Mouse (Mus musculus) CH12.LX (cell line): ENCODE data around the gene Tfpt. TPM values are rescaled to one million over a fixed set of nuclear protein-coding genes. Genes with fewer than 3 reads are reported as not detected.

Source experiments
- DNase-seq: peaks from one replicate; pipeline ENCODE4 v3.0.0-alpha.2; 2013; ENCODE audit errors: extremely low read depth
- H3K27ac ChIP-seq: 2 replicates; pipeline ENCODE4 v1.5.1; 2012; ENCODE audit warnings: low read depth, mild to moderate bottlenecking, control low read depth, moderate library complexity; ENCODE audit not compliant: insufficient read depth
- H3K27me3 ChIP-seq: replicated peaks from 2 replicates; pipeline ENCODE3; 2012; ENCODE audit warnings: inconsistent platforms
- H3K36me3 ChIP-seq, 2 experiments: replicated peaks in 1 of 2; 2 replicates each; pipeline versions ENCODE3 to v1.6.1; 2012; ENCODE audit warnings: inconsistent platforms in 1 of 2, low read length in 1 of 2, mild to moderate bottlenecking in 1 of 2, mixed read lengths in 1 of 2, moderate library complexity in 1 of 2; ENCODE audit not compliant: control insufficient read depth in 1 of 2, insufficient read depth in 1 of 2
- H3K4me1 ChIP-seq, 2 experiments: 2 replicates each; pipeline ENCODE4 v1.6.1; 2012; ENCODE audit warnings: inconsistent platforms in 1 of 2, moderate library complexity in 1 of 2; ENCODE audit not compliant: insufficient read depth in 2 of 2, control insufficient read depth in 1 of 2
- H3K4me2 ChIP-seq: 2 replicates; pipeline ENCODE4 v1.6.1; 2012; ENCODE audit warnings: low read depth, mild to moderate bottlenecking, control low read depth; ENCODE audit not compliant: poor library complexity, insufficient read depth, severe bottlenecking
- H3K4me3 ChIP-seq, 3 experiments: fragments of 150-350 bp in 1 of 3; sonication (generic) in 1 of 3; replicated peaks in 1 of 3; 2 replicates each; pipeline versions ENCODE3 to v1.5.1; 2011 to 2012; ENCODE audit warnings: low read depth in 2 of 3, low read length in 2 of 3, mild to moderate bottlenecking in 2 of 3, moderate library complexity in 2 of 3, control low read depth in 1 of 3, improper control_type of control experiment in 1 of 3, inconsistent platforms in 1 of 3, mixed read lengths in 1 of 3; ENCODE audit not compliant: poor library complexity in 1 of 3
- H3K79me2 ChIP-seq: replicated peaks from 2 replicates; pipeline ENCODE4 v1.6.1; 2012; ENCODE audit warnings: mild to moderate bottlenecking, moderate library complexity; ENCODE audit not compliant: control insufficient read depth, poor library complexity, insufficient read depth, severe bottlenecking; ENCODE audit errors: extremely low read depth
- H3K9ac ChIP-seq: 2 replicates; pipeline ENCODE4 v1.6.1; 2012; ENCODE audit warnings: low read depth, mild to moderate bottlenecking, control low read depth, moderate library complexity; ENCODE audit not compliant: insufficient read depth
- H3K9me3 ChIP-seq: replicated peaks from 2 replicates; pipeline ENCODE3; 2012; ENCODE audit warnings: low read length, inconsistent platforms, mixed read lengths
- BHLHE40 ChIP-seq: IDR thresholded peaks from 2 replicates; pipeline ENCODE4 v1.6.1; 2011; ENCODE audit warnings: mild to moderate bottlenecking, low read depth, low read length, improper control_type of control experiment
- CTCF ChIP-seq, 2 experiments: IDR thresholded peaks in 1 of 2; conservative IDR thresholded peaks in 1 of 2; 2 replicates each; pipeline ENCODE4 v1.5.1; 2011 to 2012; ENCODE audit warnings: low read depth in 2 of 2, low read length in 2 of 2, improper control_type of control experiment in 1 of 2, inconsistent platforms in 1 of 2, mild to moderate bottlenecking in 1 of 2, moderate library complexity in 1 of 2
- E2F4 ChIP-seq: IDR thresholded peaks from 2 replicates; pipeline ENCODE4 v1.6.1; 2011; ENCODE audit warnings: low read depth, low read length, improper control_type of control experiment; ENCODE audit not compliant: insufficient replicate concordance
- EP300 ChIP-seq: IDR thresholded peaks from 2 replicates; pipeline ENCODE4 v1.6.1; 2011; ENCODE audit warnings: low read length, improper control_type of control experiment
- JUN ChIP-seq: IDR thresholded peaks from 2 replicates; pipeline ENCODE4 v1.6.1; 2011; ENCODE audit warnings: low read depth, mild to moderate bottlenecking, low read length, improper control_type of control experiment, moderate library complexity; ENCODE audit not compliant: insufficient read depth
- JUND ChIP-seq: conservative IDR thresholded peaks from 2 replicates; pipeline ENCODE4 v1.6.1; 2011; ENCODE audit warnings: low read depth, low read length, improper control_type of control experiment
- KAT2A ChIP-seq: IDR thresholded peaks from 2 replicates; pipeline ENCODE4 v1.6.1; 2012; ENCODE audit warnings: low read length, improper control_type of control experiment, inconsistent platforms; ENCODE audit not compliant: insufficient replicate concordance
- MAX ChIP-seq: IDR thresholded peaks from 2 replicates; pipeline ENCODE4 v1.6.1; 2011; ENCODE audit warnings: low read length, improper control_type of control experiment
- MXI1 ChIP-seq: IDR thresholded peaks from 2 replicates; pipeline ENCODE4 v1.6.1; 2011; ENCODE audit warnings: mild to moderate bottlenecking, low read depth, low read length, improper control_type of control experiment
- NELFE ChIP-seq: IDR thresholded peaks from 2 replicates; pipeline ENCODE4 v1.6.1; 2011; ENCODE audit warnings: low read depth, low read length, improper control_type of control experiment
- POLR2A ChIP-seq: IDR thresholded peaks from 2 replicates; pipeline ENCODE4 v1.6.1; 2011; ENCODE audit warnings: low read depth, mild to moderate bottlenecking, improper control_type of control experiment, low read length
- POLR2AphosphoS2 ChIP-seq: IDR thresholded peaks from 2 replicates; pipeline ENCODE4 v1.6.1; 2011; ENCODE audit warnings: low read depth, low read length, improper control_type of control experiment
- SMC3 ChIP-seq: IDR thresholded peaks from 2 replicates; pipeline ENCODE4 v1.6.1; 2011; ENCODE audit warnings: low read depth, low read length, improper control_type of control experiment
- TBP ChIP-seq: conservative IDR thresholded peaks from 2 replicates; pipeline ENCODE4 v1.6.1; 2011; ENCODE audit warnings: low read depth, low read length, improper control_type of control experiment
- TCF12 ChIP-seq: IDR thresholded peaks from 2 replicates; pipeline ENCODE4 v1.6.1; 2014; ENCODE audit warnings: low read depth, mild to moderate bottlenecking, inconsistent platforms, low read length, improper control_type of control experiment
- USF1 ChIP-seq: IDR thresholded peaks from 2 replicates; pipeline ENCODE4 v1.6.1; 2014; ENCODE audit warnings: low read depth, mild to moderate bottlenecking, inconsistent platforms, low read length, improper control_type of control experiment
- ZC3H11A ChIP-seq: IDR thresholded peaks from 2 replicates; pipeline ENCODE4 v1.6.1; 2012; ENCODE audit warnings: low read depth, mild to moderate bottlenecking, inconsistent platforms, low read length, improper control_type of control experiment
- ZKSCAN1 ChIP-seq: IDR thresholded peaks from 2 replicates; pipeline ENCODE4 v1.6.1; 2012; ENCODE audit warnings: low read depth, inconsistent platforms, low read length, improper control_type of control experiment, borderline replicate concordance
- dilution Hi-C: fragments of 300-500 bp; cut with MboI; formaldehyde crosslinking; loops from 2 replicates; pipeline ENCODE4 v1.14.3; 2020; ENCODE audit warnings: low sequenced_read_pairs; ENCODE audit not compliant: extremely low pct_unique_long_range_greater_than_20kb, extremely low pct_ligation_motif_present
- in situ Hi-C: fragments of 300-500 bp; cut with MboI; formaldehyde crosslinking; loops from 3 replicates; pipeline ENCODE4 v1.14.3; 2019; ENCODE audit warnings: low sequenced_read_pairs, low pct_ligation_motif_present, low pct_unique_long_range_greater_than_20kb, mixed read lengths
- polyA plus RNA-seq: library from polyadenylated mRNA; unstranded; fragments of >175 nt; gene quantifications from 2 replicates; pipeline ENCODE4 v1.2.1, GENCODE M21; 2012; ENCODE audit warnings: low read depth; ENCODE audit not compliant: insufficient read length
- total RNA-seq, 2 experiments: library from RNA; depleted of rRNA; stranded (reverse); fragments of 300-350 nt in 1 of 2; fragments of >200 nt in 1 of 2; gene quantifications; 2 replicates each; pipeline ENCODE4 v1.2.3; 2012 to 2014

The Tfpt gene
- total and polyA plus RNA-seq, 3 experiments = 15.9 to 38.6 (median 28.8) TPM

DNA sequence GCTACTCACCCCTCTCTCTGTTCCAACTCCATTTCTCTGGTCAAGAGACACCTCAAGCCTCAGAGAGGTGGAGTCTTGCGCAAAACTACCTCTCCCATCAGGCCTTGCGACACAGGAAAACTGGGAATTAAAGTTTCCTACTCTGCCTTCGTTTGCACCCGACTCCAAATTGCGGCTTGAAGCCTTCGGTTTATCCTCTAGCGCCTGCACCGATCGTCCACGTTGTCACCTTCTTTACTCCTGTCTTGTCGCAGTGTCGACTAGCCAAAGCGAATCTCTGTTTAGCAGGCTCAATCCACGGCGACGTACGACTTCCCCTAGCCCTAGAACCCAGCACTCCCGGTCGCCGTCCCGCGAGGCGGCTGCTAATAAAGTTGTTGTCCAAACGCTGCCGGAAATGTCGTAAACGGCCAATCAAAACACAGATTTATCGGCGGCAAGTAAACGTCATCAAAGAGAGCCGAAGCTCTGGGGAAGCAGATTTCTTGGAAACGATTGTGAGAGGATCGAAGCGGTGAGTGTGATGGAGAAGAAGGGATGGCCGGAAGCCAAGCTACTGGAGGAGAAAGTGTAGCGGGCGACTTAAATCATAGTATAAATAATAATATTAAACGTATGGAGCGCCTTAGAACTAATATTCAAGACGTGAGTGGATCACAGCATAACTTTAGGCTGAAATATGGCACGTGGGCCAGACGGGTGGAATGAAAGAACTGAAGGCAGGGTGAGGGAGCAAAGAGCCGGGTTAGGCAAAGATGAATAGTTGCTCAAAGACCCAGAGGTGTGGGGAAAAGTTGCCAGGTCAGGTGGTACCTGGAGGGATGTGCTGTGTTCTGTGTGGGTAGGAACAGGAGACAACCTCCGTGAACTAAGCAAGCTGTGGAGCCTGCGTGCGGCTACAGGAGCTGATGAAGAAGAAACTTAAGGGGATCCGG, at the start of gene Tfpt, which contains the start of gene Prpf31 (continued):
- peak; percentile 75 for TF ChIP-seq NELFE
- peak; percentile 79 for TF ChIP-seq POLR2A

DNA sequence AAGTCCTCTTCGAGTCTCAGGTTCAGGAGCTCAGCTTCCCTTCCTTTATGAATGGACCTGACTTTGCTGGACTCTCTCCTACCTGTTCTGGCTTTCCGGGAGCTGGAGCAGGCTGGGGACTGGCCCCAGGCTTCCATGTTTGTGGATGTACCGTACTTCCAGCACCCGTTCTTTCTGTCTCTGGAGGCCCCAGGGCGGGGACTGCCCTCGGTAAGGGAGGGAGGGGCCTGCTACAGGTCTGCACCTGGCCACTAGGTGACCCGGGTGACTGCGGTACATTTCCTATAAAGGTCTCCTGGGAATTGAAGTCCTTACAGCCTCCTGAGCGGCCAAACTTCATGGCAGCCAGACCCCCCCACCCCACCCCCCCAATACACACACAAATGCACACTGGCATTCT, 47.6 kb upstream of the Tfpt start, which contains the start of gene Tmc4:
Gene Tmc4 (minus strand): TSS at position 212 of the 400 bp plus-strand sequence.
- no peak for DNase-seq
- no peak within 1 kb of the TSS for H3K4me3 ChIP-seq
- no peak for TF ChIP-seq TBP
- TF ChIP-seq, all 38 proteins: peak for 0
- no peaks in the 10 kb centered on the region for H3K9me3 ChIP-seq
- peaks cover 2 to 46% of the 10 kb centered on the region in 2 experiments for H3K36me3 ChIP-seq
- H3K4me2 ChIP-seq = no peak within 1 kb of the TSS
- dilution Hi-C loops = no loop called here
- in situ Hi-C loops = no loop called here
- H3K27ac ChIP-seq = no peak within 1 kb of the TSS
- peaks cover 0 to 31% of the 10 kb centered on the region in 2 experiments; a peak in 2 of 4 replicates for H3K4me1 ChIP-seq
- no peaks in the 10 kb centered on the region for H3K27me3 ChIP-seq
- H3K79me2 ChIP-seq = no peaks in the 10 kb centered on the region
- H3K9ac ChIP-seq = no peak within 1 kb of the TSS

DNA sequence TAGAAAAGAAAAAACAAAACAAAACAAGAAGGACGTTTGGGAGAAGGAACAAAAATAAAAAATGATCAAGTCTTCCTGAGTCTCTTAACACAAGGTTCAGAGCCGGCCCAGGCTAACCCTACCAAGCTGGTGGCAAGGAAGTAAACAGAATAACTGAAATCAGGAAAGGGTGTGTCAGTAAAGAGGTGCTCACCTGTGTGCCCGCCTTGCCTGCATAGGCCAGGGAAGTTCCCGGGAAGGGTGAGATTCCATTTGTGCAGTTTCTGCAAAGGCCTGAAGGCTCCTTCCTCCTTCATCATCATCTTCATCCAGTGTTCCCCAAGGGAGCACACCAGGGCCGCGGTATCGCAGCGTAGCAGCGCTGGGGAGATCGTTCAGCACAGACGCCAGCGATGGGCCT, 46.6 kb upstream of the Tfpt start:
- no peak overlapping the region for H3K4me2 ChIP-seq
- dilution Hi-C loops = no loop called here
- TF ChIP-seq MAX = no peak
- TF ChIP-seq JUND = no peak
- TF ChIP-seq USF1 = no peak
- TF ChIP-seq JUN = no peak
- TF ChIP-seq EP300 = no peak
- no peak for TF ChIP-seq TBP
- TF ChIP-seq ZKSCAN1 = no peak
- no peak for TF ChIP-seq TCF12
- no peak for TF ChIP-seq POLR2A
- TF ChIP-seq SMC3 = no peak
- TF ChIP-seq KAT2A = no peak
- no peak for TF ChIP-seq MXI1
- no peak for TF ChIP-seq BHLHE40
- no peak for TF ChIP-seq ZC3H11A
- TF ChIP-seq POLR2AphosphoS2 = no peak
- TF ChIP-seq CTCF (conservative IDR thresholded peaks at IDR 0.05 in 1 of 2, IDR thresholded peaks at IDR 0.05 in 1 of 2; ENCODE audit: low read depth in 2 of 2, low read length in 2 of 2) = no peak
- no peak for TF ChIP-seq E2F4

More for the DNA sequence above, 46.6 kb upstream of the Tfpt start:
- Histone ChIP-seq H3K4me1 (peaks cover 0 to 31% of the 10 kb centered on the region in 2 experiments; a peak in 2 of 4 replicates), H3K9ac (no peak overlapping the region), H3K27ac (no peak overlapping the region), H3K27me3 (no peaks in the 10 kb centered on the region), H3K79me2 (no peaks in the 10 kb centered on the region), H3K4me3 (no peak overlapping the region), H3K36me3 (peaks cover 2 to 39% of the 10 kb centered on the region in 2 experiments), H3K9me3 (no peaks in the 10 kb centered on the region)
- in situ Hi-C loops = no loop called here
- DNase-seq = no peak
